Mouse (Mus musculus) CH12F3 (cell line): ENCODE results near the gene Peak1.
"Not testable (repeated sequence)": the region's sequence is repeated elsewhere in the genome, so short reads cannot be mapped to it uniquely, and the experiment has no call there.

Experiments
- in situ Hi-C: fragments of 300-500 bp; cut with MboI; formaldehyde crosslinking; loops from 2 replicates; pipeline ENCODE4 v1.14.3; 2020; ENCODE audit warnings: low sequenced_read_pairs

The Peak1 gene

GRCm38 (mm10) chr9:56257227-56258000 is 160.5 kb downstream of the Peak1 start:
- in situ Hi-C loops: loop anchor here (25.0 kb wide), 1 partner anchor 255 kb away; no protein-coding TSS in a partner anchor

GRCm38 (mm10) chr9:56255676-56256432 is 162.0 kb downstream of the Peak1 start:
- in situ Hi-C loops: loop anchor here (25.0 kb wide), 1 partner anchor 256 kb away; no protein-coding TSS in a partner anchor

GRCm38 (mm10) chr9:56244336-56244735 is 173.5 kb downstream of the Peak1 start:
- in situ Hi-C loops: no loop called here

- in situ Hi-C loops: no loop called here
These were observed 174.0 kb downstream of the Peak1 start for GRCm38 (mm10) chr9:56243885-56244284.

GRCm38 (mm10) chr9:56242686-56243085 is 175.2 kb downstream of the Peak1 start:
- in situ Hi-C loops: no loop called here

- in situ Hi-C loops: no loop called here
These were observed 176.8 kb downstream of the Peak1 start for GRCm38 (mm10) chr9:56241076-56241475.

GRCm38 (mm10) chr9:56235871-56236298 is 182.0 kb downstream of the Peak1 start:
- in situ Hi-C loops: no loop called here

- in situ Hi-C loops: no loop called here
These were observed 182.6 kb downstream of the Peak1 start for GRCm38 (mm10) chr9:56235281-56235680.

GRCm38 (mm10) chr9:56234561-56234960 is 183.3 kb downstream of the Peak1 start:
- in situ Hi-C loops: no loop called here

GRCm38 (mm10) chr9:56233316-56233715 is 184.6 kb downstream of the Peak1 start:
- in situ Hi-C loops: no loop called here

- in situ Hi-C loops: no loop called here
These were observed 187.0 kb downstream of the Peak1 start for GRCm38 (mm10) chr9:56230906-56231305.

GRCm38 (mm10) chr9:56227626-56228025 is 190.2 kb downstream of the Peak1 start:
- in situ Hi-C loops: no loop called here

- in situ Hi-C loops: not testable (repeated sequence)
These were observed 194.3 kb downstream of the Peak1 start for GRCm38 (mm10) chr9:56223429-56224051.

GRCm38 (mm10) chr9:56218860-56219259 is 199.0 kb downstream of the Peak1 start:
- in situ Hi-C loops: no loop called here

- in situ Hi-C loops: no loop called here
These were observed 199.8 kb downstream of the Peak1 start for GRCm38 (mm10) chr9:56218043-56218442.

- in situ Hi-C loops: no loop called here
These were observed 200.5 kb downstream of the Peak1 start for GRCm38 (mm10) chr9:56217386-56217785.

- in situ Hi-C loops: no loop called here
These were observed 204.2 kb downstream of the Peak1 start for GRCm38 (mm10) chr9:56213451-56214291.

- in situ Hi-C loops: no loop called here
These were observed 209.1 kb downstream of the Peak1 start for GRCm38 (mm10) chr9:56208817-56209216.

- in situ Hi-C loops: no loop called here
These were observed 210.4 kb downstream of the Peak1 start for GRCm38 (mm10) chr9:56207516-56207915.

GRCm38 (mm10) chr9:56207083-56207482 is 210.8 kb downstream of the Peak1 start:
- in situ Hi-C loops: no loop called here

GRCm38 (mm10) chr9:56205336-56205735 is 212.5 kb downstream of the Peak1 start:
- in situ Hi-C loops: no loop called here
